Mouse (Mus musculus): ENCODE results near the gene Atf6.

GRCm38 (mm10) chr1:170844380-170844779 is 23.2 kb downstream of the Atf6 start:
- TF ChIP-seq POLR2A (IDR thresholded peaks at IDR 0.05; ENCODE audit: low read depth, low read length) (no peak), NRF1 (IDR thresholded peaks at IDR 0.05; ENCODE audit: low read depth, low read length) (no peak), EP300 (IDR thresholded peaks at IDR 0.05; ENCODE audit: low read length) (no peak), CTCF (conservative IDR thresholded peaks at IDR 0.05 in 1 of 2, IDR thresholded peaks at IDR 0.05 in 1 of 2; ENCODE audit: low read depth in 2 of 2, low read length in 2 of 2) (peak in 1 of 2 experiments; percentile 48; a peak in 3 of 4 replicates), ZMIZ1 (IDR thresholded peaks at IDR 0.05; ENCODE audit: low read depth, low read length) (no peak), E2F4 (IDR thresholded peaks at IDR 0.05; ENCODE audit: insufficient replicate concordance, low read depth, low read length) (no peak), JUND (conservative IDR thresholded peaks at IDR 0.05; ENCODE audit: low read depth, low read length) (no peak)
